Mouse (Mus musculus) lung, postnatal 0 days (tissue): Measurements from ENCODE around the gene Hrh2.

ENCODE experiments used
- CTCF ChIP-seq: IDR thresholded peaks from 2 replicates; pipeline ENCODE4 v1.5.1; 2016; ENCODE audit warnings: antibody characterized with exemption, mild to moderate bottlenecking
- EP300 ChIP-seq: IDR thresholded peaks from 2 replicates; pipeline ENCODE4 v1.6.1; 2016; ENCODE audit warnings: antibody characterized with exemption, mild to moderate bottlenecking, control low read depth

DNA sequence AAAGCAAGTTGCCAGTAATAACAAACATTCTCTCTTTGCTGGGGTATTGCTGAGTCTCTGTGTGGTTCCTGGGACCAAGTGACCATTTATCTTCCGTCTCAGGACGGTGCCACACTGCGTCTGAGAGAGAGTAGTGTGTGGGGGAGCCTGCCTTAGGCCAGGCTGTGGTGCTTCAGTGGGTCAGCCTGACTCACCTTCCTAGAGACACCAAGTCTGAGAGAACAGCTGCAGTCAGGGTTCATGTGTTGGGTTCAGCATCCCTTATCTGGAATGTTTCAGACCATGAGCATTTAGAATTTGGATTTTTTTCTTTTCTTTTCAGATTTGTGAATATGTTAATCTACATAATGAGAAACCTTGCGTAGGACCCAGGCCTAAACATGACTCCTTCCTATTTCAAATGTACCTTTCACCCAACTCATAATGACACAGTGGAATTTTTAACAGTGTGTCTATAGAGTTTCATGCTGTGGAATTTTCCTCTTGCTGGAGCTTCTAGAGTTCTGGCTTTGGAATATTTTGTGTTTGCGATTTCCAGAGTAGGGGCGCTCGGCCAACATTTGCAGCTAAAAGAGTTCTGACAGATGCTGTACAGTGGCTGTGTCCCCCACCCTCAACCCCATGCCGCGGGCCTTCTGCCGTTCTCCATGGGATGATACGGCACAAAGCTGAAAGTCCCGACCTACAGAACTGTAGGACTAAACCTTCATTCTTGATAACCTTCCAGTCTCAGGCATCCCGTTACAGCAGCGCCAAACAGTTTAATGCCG, 71.0 kb downstream of the Hrh2 start:
- TF ChIP-seq CTCF (no peak), EP300 (no peak)
